Mouse (Mus musculus) liver, postnatal 0 days (tissue): ENCODE measurements around the gene Ube2u.

Experiments used
- CTCF ChIP-seq: sonication (generic); IDR thresholded peaks from 2 replicates; pipeline ENCODE4 v1.5.1; 2016; ENCODE audit warnings: antibody characterized with exemption, low read depth
- EP300 ChIP-seq: IDR thresholded peaks from 2 replicates; pipeline ENCODE4 v1.6.1; 2016; ENCODE audit warnings: antibody characterized with exemption, low read depth, mild to moderate bottlenecking

- TF ChIP-seq CTCF (no peak), EP300 (no peak)
These were observed 31.8 kb upstream of the Ube2u start for GRCm38 (mm10) chr4:100446897-100447296.
